Mouse (Mus musculus) hindbrain, embryonic 12.5 days (tissue): ENCODE results near the gene Gng7. TPM values are rescaled to one million over a fixed set of nuclear protein-coding genes. Genes with fewer than 3 reads are reported as not detected.
"Not testable (repeated sequence)": the region's sequence is repeated elsewhere in the genome, so short reads cannot be mapped to it uniquely, and the experiment has no call there.

Experiments used
- ATAC-seq: fragments of 200-750 bp; cut with Nextera tagmentation; 2 replicates; pipeline ENCODE4 v1.8.0; 2017; ENCODE audit warnings: moderate TSS enrichment; ENCODE audit not compliant: low FRiP score
- H3K27ac ChIP-seq: fragments of 300-500 bp; sonication (generic); 2 replicates; pipeline ENCODE4 v1.5.1; 2016; ENCODE audit warnings: mild to moderate bottlenecking
- H3K27me3 ChIP-seq: fragments of 300-500 bp; sonication (generic); 2 replicates; pipeline ENCODE4 v1.6.1; 2016; ENCODE audit warnings: mild to moderate bottlenecking
- H3K36me3 ChIP-seq: fragments of 300-500 bp; sonication (generic); 2 replicates; pipeline ENCODE4 v1.6.1; 2016; ENCODE audit warnings: mild to moderate bottlenecking
- H3K4me1 ChIP-seq: fragments of 300-500 bp; sonication (generic); 2 replicates; pipeline ENCODE4 v1.6.1; 2016
- H3K4me2 ChIP-seq: fragments of 300-500 bp; sonication (generic); replicated peaks from 2 replicates; pipeline ENCODE4 v1.6.1; 2016; ENCODE audit warnings: mild to moderate bottlenecking
- H3K4me3 ChIP-seq: fragments of 300-500 bp; sonication (generic); 2 replicates; pipeline ENCODE4 v1.5.1; 2016; ENCODE audit warnings: mild to moderate bottlenecking
- H3K9ac ChIP-seq: fragments of 300-500 bp; sonication (generic); 2 replicates; pipeline ENCODE4 v1.6.1; 2016; ENCODE audit warnings: mild to moderate bottlenecking, moderate library complexity
- H3K9me3 ChIP-seq: fragments of 300-500 bp; sonication (generic); replicated peaks from 2 replicates; pipeline ENCODE4 v1.6.1; 2016; ENCODE audit warnings: mild to moderate bottlenecking
- WGBS: fragments of 180-500 bp; shearing (Covaris S2); methylation state at CpG from one replicate; pipeline ENCODE4 v1.1.7; 2016; 5-methylcytosine and 5-hydroxymethylcytosine counted together
- polyA plus RNA-seq: library from polyadenylated mRNA; unstranded; fragments of >200 nt; fragmentation: Nextera tagmentation; extraction: Ambion mirVana; gene quantifications from 2 replicates; pipeline ENCODE4 v1.2.1, GENCODE M21; 2016

The Gng7 gene
- polyA plus RNA-seq, 1 experiment from 2014 or later: 10.1 TPM

DNA sequence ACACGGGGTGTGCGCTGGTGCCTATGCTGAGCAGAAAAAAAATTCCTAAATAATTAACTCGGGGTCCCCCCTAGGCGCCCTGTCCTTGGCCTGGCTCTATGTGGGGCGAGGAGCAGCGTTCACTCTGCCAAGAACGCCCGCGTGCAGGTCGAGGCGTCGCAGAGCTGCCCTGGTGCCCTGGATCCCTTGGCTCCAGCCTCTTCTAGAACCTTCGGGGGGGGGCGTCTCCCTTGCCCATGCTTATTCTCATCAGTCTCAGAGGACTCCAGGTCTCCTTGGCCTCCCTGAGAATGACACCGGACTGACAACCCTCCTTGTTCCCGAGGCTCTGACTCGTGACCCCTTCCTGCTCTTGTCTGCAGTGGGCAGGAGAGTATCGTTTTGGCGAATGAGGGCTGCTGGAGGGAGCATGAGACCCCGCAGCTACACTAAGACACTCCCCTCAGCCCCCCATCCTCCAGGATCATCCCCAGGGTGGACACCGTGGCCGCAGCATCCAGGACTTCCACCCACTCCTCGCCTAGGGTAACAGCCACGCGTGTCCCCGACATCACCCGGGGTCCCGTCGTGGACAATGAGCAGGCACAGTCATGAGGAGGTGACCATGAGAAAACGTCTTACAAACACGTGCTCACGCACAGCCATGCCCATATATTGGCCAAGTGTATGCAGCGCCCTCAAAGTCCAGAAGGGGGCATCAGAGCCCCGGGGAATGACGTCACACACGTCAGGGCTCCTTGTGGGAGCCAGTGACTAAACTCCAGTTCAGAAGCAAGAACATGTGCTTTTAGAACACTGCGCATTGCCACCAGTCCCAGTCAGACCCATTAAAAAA, 15.2 kb downstream of the Gng7 start:
- H3K9ac ChIP-seq: 0 out of 2 replicates have a peak overlapping the region, but pooled peaks have one; percentile 14

DNA sequence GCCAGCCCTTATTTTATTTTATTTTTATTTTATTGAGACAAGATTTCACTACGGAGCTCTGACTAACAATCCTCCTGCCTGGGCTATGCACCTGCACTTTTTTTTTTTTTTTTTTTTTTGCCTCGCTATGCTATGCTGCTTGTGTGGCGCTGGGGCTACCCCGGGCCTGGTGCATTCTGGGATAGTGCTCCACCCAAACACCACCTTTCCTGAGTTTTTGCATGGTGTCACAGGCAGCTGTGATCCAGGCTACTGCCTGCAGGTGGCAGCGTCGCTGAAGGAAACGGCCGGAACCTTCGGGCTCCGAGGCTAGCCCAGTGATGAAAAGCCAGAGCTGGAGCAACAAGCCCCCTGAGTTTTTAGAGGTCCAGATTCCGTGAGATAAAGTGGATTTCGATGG, 16.0 kb downstream of the Gng7 start:
- no peaks in the 10 kb centered on the region for H3K36me3 ChIP-seq
- no peak for ATAC-seq
- no peaks in the 10 kb centered on the region for H3K9me3 ChIP-seq
- H3K4me2 ChIP-seq: no peak overlapping the region
- no peak overlapping the region for H3K4me3 ChIP-seq
- peaks cover 14% of the 10 kb centered on the region; the same call in 1 of the 2 replicates for H3K27me3 ChIP-seq
- H3K4me1 ChIP-seq: peaks cover 15% of the 10 kb centered on the region
- 17% methylated on average over 12 of the region's 12 CpGs for WGBS
- no peak overlapping the region for H3K9ac ChIP-seq
- H3K27ac ChIP-seq: no peak overlapping the region

More for the DNA sequence above, 15.2 kb downstream of the Gng7 start:
- H3K27me3 ChIP-seq: peaks cover 10% of the 10 kb centered on the region; the same call in 1 of the 2 replicates
- no peaks in the 10 kb centered on the region for H3K36me3 ChIP-seq
- H3K27ac ChIP-seq: no peak overlapping the region
- WGBS: 32% methylated on average over 37 of the region's 37 CpGs
- peak overlapping the region; percentile 31 for H3K4me2 ChIP-seq
- ATAC-seq: peak; percentile 76
- no peak overlapping the region for H3K4me3 ChIP-seq
- no peaks in the 10 kb centered on the region for H3K9me3 ChIP-seq
- peaks cover 15% of the 10 kb centered on the region for H3K4me1 ChIP-seq

DNA sequence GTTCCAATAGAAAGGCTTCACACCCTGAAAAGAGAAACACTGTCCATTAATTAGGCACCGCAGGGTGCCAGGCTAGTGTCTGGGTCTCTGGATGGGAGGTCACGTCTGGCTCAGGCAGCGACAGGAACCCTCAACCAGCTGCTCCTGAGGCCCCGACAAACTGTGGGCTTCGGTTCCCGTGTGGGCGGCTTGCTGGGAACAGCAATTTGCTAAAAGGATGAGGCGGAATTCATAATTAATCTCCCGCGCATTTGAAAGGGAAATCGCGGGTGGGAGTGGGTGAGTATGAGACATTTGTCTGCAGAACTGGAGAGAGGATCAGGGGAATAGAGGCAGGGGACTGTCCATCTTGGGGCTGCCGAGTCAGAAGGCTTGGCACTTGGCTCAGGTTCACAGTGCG, 16.7 kb downstream of the Gng7 start:
- H3K27me3 ChIP-seq: peaks cover 20% of the 10 kb centered on the region; the same call in 1 of the 2 replicates
- 40% methylated on average over 14 of the region's 14 CpGs for WGBS
- no peak overlapping the region; the same call in 1 of the 2 replicates for H3K9ac ChIP-seq
- no peak for ATAC-seq
- no peaks in the 10 kb centered on the region for H3K36me3 ChIP-seq
- H3K4me3 ChIP-seq: no peak overlapping the region
- H3K4me2 ChIP-seq: no peak overlapping the region
- no peaks in the 10 kb centered on the region for H3K9me3 ChIP-seq
- no peak overlapping the region for H3K27ac ChIP-seq
- H3K4me1 ChIP-seq: peaks cover 15% of the 10 kb centered on the region

DNA sequence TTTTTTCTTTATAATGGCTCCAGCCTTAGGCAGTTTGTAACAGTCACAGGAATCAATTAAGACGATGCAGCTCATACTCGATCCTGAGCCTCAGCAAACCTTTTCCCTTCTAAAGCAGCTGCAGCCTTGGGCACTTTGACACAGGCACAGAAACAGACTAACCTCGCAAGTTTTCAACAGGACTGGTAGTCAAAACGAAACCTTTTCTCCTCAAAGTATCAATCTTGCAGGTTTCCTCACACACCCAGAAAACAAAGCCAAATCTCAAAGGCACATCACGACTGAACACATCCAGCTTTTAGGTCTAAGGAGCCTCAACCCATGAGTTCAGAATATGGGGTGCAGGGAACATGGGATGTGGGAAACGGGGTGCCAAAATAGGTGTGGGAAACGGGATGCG, 17.4 kb downstream of the Gng7 start:
- Histone ChIP-seq H3K36me3 (no peaks in the 10 kb centered on the region), H3K9ac (no peak overlapping the region), H3K4me3 (no peak overlapping the region), H3K9me3 (no peaks in the 10 kb centered on the region), H3K27me3 (peaks cover 27% of the 10 kb centered on the region), H3K4me2 (no peak overlapping the region), H3K27ac (no peak overlapping the region), H3K4me1 (peaks cover 15% of the 10 kb centered on the region)
- no peak for ATAC-seq
- 85% methylated on average over 8 of the region's 8 CpGs for WGBS

DNA sequence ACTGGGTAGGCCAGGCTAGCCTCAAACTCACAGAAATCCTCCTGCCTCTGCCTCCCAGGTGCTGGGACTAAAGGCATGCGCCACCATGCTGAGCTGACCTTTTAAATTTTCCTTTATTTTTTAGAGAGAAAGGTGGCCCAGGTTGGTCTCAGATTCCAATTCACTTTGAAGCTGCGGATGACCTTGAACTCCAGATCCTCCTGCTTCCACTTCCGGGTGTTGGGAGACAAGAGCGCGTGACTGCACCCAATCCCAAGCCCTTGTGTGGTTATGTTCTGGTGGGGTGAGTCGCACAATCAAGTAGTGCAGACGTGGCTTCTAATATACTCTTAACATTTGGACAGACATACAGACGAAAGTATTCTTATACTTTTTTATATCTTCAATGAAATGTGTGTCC, 18.2 kb downstream of the Gng7 start:
- no peak for ATAC-seq
- H3K27me3 ChIP-seq: peaks cover 27% of the 10 kb centered on the region
- H3K9me3 ChIP-seq: no peaks in the 10 kb centered on the region
- peaks cover 14% of the 10 kb centered on the region for H3K4me1 ChIP-seq
- no peak overlapping the region for H3K9ac ChIP-seq
- no peak overlapping the region for H3K27ac ChIP-seq
- H3K4me3 ChIP-seq: no peak overlapping the region
- 91% methylated on average over 8 of the region's 8 CpGs for WGBS
- H3K4me2 ChIP-seq: no peak overlapping the region
- H3K36me3 ChIP-seq: no peaks in the 10 kb centered on the region

DNA sequence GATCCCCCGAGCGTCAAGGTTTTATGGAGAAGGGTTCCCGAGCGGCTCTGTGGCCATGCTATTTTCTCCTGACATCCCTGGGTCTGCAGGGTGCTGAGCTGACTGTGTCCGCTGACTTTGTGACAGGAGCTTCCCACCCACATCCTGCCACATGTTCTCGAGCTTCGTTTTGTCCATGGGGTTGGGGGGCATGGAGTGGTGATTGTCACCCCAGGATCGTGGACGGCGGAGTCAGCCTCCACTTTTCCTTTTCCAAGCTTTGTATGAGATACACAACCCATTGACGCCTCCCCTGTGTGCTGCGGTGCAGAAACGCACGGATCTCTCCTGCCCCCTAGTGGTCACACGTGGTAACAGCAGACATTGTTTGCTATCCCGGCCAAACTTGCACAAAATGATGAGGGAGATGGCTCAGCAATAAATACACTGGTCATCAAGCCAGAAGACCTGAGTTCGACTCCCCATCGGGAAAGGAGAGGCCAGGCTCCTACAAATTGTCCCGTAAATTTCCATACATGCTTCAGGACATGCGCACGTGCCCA, 19.6 kb downstream of the Gng7 start:
- ATAC-seq: 0 out of 2 replicates have a peak, but pooled peaks have one; percentile 27
- WGBS: 11% methylated on average over 21 of the region's 21 CpGs
- Histone ChIP-seq H3K9ac (no peak overlapping the region), H3K4me1 (peaks cover 4% of the 10 kb centered on the region; the same call in 1 of the 2 replicates), H3K4me2 (no peak overlapping the region), H3K36me3 (no peaks in the 10 kb centered on the region), H3K27me3 (peaks cover 24% of the 10 kb centered on the region), H3K4me3 (no peak overlapping the region), H3K27ac (no peak overlapping the region), H3K9me3 (no peaks in the 10 kb centered on the region)

DNA sequence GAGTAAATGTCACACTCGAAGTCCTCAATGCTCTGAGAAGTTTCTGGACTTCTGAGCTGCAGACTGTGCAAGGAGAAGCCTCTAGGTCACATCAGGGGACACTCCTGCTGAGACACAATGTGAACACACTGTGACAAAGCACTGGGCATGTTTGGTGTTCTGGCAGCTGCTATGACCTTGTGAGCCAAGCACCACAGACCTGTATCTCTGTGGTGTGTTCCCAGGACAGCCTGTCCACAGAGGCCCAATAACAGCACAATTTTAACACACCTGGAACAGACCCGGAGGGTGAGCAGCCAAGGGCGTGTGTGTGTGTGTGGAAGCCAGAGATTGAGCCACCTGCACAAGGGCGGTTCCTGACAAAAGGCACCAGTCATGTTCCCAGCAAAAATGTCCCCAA, 20.1 kb downstream of the Gng7 start:
- H3K4me2 ChIP-seq: no peak overlapping the region

DNA sequence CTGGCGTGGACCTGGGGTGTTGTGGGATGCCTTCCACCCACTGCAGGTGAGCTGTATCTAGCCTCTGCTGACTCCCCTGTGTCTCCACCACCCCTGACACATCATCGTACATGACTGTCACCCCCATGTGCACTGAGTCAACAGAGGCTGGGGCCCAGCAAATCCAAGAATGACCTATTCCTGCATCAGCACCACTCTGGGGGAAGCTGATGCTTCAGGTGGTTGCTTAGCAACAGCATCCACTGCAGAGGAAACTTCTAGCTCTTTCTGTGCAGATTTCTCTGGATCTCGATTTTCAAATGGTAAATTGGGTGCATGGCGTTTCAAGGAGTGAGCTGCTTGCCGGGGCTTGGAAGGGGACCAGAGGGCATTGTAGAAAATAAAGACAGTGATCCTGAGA, 21.5 kb downstream of the Gng7 start:
- H3K27me3 ChIP-seq: peaks cover 33% of the 10 kb centered on the region
- no peak overlapping the region for H3K4me2 ChIP-seq
- H3K4me1 ChIP-seq: peaks cover 4% of the 10 kb centered on the region; the same call in 1 of the 2 replicates
- no peak overlapping the region for H3K9ac ChIP-seq
- no peak overlapping the region for H3K4me3 ChIP-seq
- WGBS: 72% methylated on average over 5 of the region's 5 CpGs
- H3K36me3 ChIP-seq: no peaks in the 10 kb centered on the region
- ATAC-seq: no peak
- H3K27ac ChIP-seq: no peak overlapping the region
- H3K9me3 ChIP-seq: no peaks in the 10 kb centered on the region

More for the DNA sequence above, 20.1 kb downstream of the Gng7 start:
- 65% methylated on average over 4 of the region's 4 CpGs for WGBS
- Histone ChIP-seq H3K4me3 (no peak overlapping the region), H3K9ac (no peak overlapping the region), H3K4me1 (peaks cover 4% of the 10 kb centered on the region; the same call in 1 of the 2 replicates), H3K36me3 (no peaks in the 10 kb centered on the region), H3K27ac (no peak overlapping the region), H3K27me3 (peaks cover 24% of the 10 kb centered on the region), H3K9me3 (no peaks in the 10 kb centered on the region)
- ATAC-seq: no peak

DNA sequence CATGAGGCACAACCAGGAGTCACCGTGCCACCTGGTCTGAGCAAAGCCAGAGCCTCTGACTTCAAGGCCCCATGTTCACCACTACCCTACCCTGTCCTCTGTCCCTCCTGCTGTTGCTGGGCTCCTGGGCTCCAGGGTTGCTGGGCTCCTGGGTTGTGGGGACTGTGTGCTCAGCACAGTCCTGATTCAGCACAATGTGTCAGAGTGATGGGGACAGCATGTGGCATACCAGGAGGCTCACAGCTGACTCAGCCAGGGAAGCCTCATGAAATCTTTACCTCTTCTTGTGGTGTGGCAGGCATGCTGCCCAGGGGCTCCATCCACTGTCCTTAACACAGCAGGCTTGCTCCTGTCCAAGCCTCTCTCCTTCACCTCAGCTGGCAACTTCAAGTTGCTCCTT, 22.8 kb downstream of the Gng7 start:
- ATAC-seq: no peak
- WGBS: 71% methylated on average over 1 of the region's 1 CpGs
- H3K27ac ChIP-seq: no peak overlapping the region
- H3K27me3 ChIP-seq: peaks cover 42% of the 10 kb centered on the region
- H3K4me1 ChIP-seq: peaks cover 4% of the 10 kb centered on the region; the same call in 1 of the 2 replicates
- no peaks in the 10 kb centered on the region for H3K9me3 ChIP-seq
- H3K9ac ChIP-seq: no peak overlapping the region
- H3K4me3 ChIP-seq: no peak overlapping the region
- H3K4me2 ChIP-seq: no peak overlapping the region
- no peaks in the 10 kb centered on the region for H3K36me3 ChIP-seq

DNA sequence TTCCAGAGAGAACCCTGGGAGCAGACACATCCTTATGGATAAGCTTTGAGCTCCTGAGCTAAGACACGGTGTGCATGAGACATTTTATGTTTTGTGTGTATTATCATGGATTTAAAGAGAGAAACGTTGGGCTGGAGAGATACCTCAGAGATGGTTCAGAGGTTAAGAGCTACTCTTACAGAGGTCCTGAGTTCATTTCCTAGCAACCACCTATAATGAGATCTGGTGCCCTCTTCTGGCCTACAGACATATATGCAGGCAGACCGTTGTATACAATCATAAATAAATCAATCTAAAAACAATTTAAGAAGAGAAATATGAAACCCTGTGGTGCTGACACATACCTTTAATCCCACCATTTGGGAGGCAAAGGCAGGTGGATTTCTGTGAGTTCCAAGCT, 23.7 kb downstream of the Gng7 start:
- Histone ChIP-seq H3K4me1 (peaks cover 7% of the 10 kb centered on the region; the same call in 1 of the 2 replicates), H3K27me3 (peaks cover 51% of the 10 kb centered on the region), H3K36me3 (no peaks in the 10 kb centered on the region), H3K9me3 (no peaks in the 10 kb centered on the region), H3K9ac (no peak overlapping the region), H3K4me2 (no peak overlapping the region), H3K4me3 (no peak overlapping the region), H3K27ac (no peak overlapping the region)
- 11% methylated on average over 3 of the region's 3 CpGs for WGBS
- no peak for ATAC-seq

DNA sequence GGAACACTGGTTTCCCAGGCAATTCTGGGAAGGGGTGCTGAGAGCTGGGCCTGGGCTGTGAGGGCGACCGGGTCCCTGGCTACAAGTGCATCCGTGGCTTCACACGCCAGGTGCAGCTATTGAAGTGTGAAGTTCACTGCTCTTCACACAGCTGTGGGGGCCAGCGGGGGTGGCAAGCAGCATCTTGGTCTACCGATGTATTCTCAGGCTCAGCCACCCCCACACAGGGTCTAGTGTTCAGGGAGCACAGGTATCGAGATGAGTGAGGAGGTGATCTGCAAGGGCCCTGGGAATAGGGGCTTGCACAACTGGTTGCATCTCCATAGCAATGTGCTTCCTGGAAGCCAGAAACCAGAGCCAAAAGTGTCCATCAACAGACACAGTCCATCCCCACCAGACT, 24.3 kb downstream of the Gng7 start:
- H3K27me3 ChIP-seq: peaks cover 57% of the 10 kb centered on the region
- H3K9ac ChIP-seq: no peak overlapping the region
- H3K4me3 ChIP-seq: no peak overlapping the region
- WGBS: 73% methylated on average over 7 of the region's 7 CpGs
- no peak overlapping the region for H3K27ac ChIP-seq
- peaks cover 12% of the 10 kb centered on the region for H3K4me1 ChIP-seq
- no peaks in the 10 kb centered on the region for H3K9me3 ChIP-seq
- no peaks in the 10 kb centered on the region for H3K36me3 ChIP-seq
- no peak for ATAC-seq
- no peak overlapping the region for H3K4me2 ChIP-seq

DNA sequence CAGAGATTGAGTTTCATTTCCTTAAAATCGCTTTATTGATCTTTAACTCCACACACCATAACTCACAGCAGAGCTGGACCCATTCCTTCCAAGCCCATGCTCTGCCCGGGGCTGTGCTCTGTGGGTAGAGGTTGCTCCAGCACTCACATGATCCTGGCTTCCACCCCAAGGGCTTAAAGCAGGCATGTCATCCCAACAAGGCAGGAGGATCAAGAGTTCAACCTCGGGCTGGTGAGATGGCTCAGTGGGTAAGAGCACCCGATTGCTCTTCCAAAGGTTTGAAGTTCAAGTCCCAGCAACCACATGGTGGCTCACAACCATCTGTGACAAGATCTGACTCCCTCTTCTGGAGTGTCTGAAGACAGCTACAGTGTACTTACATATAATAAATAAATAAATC, 24.9 kb downstream of the Gng7 start:
- not testable (repeated sequence) for H3K9me3 ChIP-seq, H3K4me2 ChIP-seq, ATAC-seq, H3K4me3 ChIP-seq, H3K27ac ChIP-seq, H3K36me3 ChIP-seq, H3K9ac ChIP-seq
- Histone ChIP-seq H3K27me3 (peaks cover 60% of the 10 kb centered on the region), H3K4me1 (peaks cover 16% of the 10 kb centered on the region)
- 67% methylated on average over 4 of the region's 4 CpGs for WGBS
